Mouse (Mus musculus) mouse embryonic stem cell (cell line): ENCODE measurements around the gene Wfs1.
"Not testable (repeated sequence)": the region's sequence is repeated elsewhere in the genome, so short reads cannot be mapped to it uniquely, and the experiment has no call there.

Experiments used
- in situ Hi-C, 2 experiments: fragments of 300-500 bp; cut with MboI; formaldehyde crosslinking; loops; 1 replicate in 1 of 2; 3 replicates in 1 of 2; pipeline ENCODE4 v1.14.3; 2019 to 2020; ENCODE audit warnings: low sequenced_read_pairs in 2 of 2, low pct_unique_long_range_greater_than_20kb in 1 of 2, mixed read lengths in 1 of 2; ENCODE audit not compliant: unreplicated experiment in 1 of 2

Wfs1 gene

GRCm38 (mm10) chr5:36942446-36942845 lies 46.6 kb downstream of the Wfs1 start:
- in situ Hi-C loops: no loop called here

- in situ Hi-C loops: not testable (repeated sequence)
Observed at GRCm38 (mm10) chr5:36938991-36939390, 50.0 kb downstream of the Wfs1 start.

- in situ Hi-C loops: no loop called here
Observed at GRCm38 (mm10) chr5:36938021-36938420, 51.0 kb downstream of the Wfs1 start.

- in situ Hi-C loops: no loop called here
Observed at GRCm38 (mm10) chr5:36936548-36936947, 52.5 kb downstream of the Wfs1 start.

GRCm38 (mm10) chr5:36935486-36936473 lies 53.2 kb downstream of the Wfs1 start:
- in situ Hi-C loops: no loop called here

DNA sequence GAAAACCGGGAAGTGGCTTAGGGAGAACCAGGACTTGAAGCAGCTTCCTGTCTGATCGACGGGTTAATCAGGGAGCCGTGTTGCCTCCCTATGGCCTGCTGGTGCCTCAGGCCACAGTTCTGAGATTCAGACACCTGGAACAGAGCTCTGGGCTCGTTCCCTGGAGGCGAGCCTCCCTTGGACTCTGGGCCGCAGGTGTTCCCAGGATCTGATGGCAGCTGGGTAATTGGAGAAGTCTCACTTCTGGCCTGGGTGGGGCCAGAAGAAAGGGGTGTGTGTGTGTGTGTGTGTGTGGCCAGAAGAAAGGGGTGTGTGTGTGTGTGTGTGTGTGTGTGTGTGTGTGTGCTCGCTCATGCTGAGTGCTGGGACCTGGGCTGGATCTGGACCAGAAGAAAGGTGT lies 55.6 kb downstream of the Wfs1 start:
- in situ Hi-C loops: no loop called here

- in situ Hi-C loops: no loop called here
Observed at GRCm38 (mm10) chr5:36929376-36929775, 59.6 kb downstream of the Wfs1 start.

DNA sequence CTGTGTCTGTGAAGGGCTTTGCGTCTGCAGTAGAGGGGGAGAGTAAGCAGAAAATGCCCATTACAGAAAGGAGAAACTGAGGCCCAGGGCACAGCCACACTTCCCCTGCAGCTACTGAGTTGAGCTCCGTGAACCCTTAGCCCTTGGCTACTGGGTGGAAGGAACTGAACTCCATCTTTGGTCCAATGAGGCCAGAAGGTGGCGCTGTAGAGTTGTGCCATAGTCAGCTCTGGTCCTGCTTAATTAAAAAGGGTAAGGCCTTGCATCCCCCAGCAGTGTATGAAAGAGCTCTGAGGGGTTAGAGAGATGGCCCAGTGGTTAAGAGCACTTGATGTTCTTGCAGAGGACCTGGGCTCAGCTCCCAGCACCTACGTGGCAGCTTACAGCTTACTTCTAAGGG lies 60.3 kb downstream of the Wfs1 start:
- in situ Hi-C loops: no loop called here

DNA sequence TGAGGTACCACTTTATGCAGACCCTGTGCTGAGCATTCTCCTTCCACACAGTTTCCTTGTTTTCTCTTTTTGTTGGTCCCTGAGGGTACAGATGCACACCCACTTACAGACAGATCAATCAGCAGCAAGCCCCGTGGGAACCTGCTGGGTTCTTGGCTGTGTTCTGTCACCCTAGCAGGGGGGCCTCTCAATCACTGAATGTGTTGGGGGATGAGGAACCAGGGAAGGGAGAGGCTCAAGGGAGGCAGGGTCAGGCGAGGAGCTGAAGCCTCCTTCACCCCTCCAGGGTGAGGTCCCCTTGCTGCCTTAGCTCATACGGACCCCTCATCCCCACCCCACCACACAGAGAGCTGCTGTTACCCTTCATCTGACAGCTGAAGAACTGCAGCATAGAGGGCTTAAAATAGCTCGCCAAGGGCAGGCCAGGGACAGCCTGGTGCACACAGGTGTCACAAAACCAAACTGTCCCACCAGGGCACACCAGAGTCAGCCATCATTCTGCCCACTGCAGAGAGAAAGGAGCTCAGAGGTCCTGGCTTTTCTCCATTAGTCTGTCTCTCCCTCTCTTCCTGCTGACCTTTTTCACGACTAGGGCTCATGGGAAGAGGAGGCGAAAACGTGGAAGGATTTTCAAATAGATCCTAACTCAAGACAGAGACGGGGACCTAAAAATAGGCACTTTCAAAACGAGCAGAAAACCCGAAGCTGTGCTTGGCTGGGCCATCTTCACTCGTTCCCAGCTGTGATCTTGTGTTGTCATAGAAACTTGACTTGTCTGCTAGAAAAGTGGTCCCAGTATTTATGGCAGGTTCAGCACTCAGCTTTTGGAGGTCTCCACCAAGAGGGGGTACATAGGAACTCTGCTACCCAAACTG lies 64.9 kb downstream of the Wfs1 start:
- in situ Hi-C loops: no loop called here

- in situ Hi-C loops: no loop called here
Observed at GRCm38 (mm10) chr5:36922811-36923210, 66.2 kb downstream of the Wfs1 start.

- in situ Hi-C loops: no loop called here
Observed at GRCm38 (mm10) chr5:36921871-36922270, 67.1 kb downstream of the Wfs1 start.

GRCm38 (mm10) chr5:36920072-36920471 lies 68.9 kb downstream of the Wfs1 start:
- in situ Hi-C loops: no loop called here

DNA sequence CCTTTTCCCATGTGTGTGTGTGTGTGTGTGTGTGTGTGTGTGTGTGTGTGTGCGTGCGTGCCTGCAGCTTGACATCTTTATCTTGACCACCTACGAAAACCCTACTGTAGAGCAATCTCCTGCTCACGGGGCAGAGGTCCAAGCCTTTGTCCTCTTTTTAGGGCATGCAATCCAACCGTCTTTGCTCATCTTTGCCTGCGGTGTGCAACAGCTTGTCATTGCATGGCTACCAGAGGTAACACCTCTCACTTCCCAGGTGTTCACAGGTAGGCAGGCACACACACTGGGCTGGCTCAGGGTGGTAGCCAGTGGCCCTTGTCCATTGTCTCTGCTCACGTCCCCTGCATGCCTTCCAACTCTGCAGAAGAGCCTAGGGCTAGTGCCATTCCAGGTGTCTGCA lies 71.0 kb downstream of the Wfs1 start:
- in situ Hi-C loops: no loop called here

DNA sequence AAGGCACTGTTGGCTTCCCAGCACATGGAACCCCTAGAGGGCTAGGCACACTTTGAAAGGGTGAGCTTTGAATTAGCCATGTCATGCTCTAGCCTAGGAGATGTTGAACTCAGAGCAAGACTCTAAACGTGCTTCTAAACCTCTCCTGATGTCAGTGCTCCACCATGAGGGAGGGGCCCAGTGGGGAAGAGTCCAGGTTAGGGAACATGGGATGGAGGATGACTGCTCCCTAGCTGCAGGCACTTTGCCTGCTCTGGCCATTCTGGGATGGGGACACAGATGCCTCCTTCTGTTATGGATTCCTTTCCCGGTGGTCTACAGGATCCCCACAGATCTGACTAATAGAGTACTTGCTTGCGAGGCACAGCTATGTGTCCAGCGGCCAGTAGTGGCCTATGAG lies 71.8 kb downstream of the Wfs1 start:
- in situ Hi-C loops: no loop called here

GRCm38 (mm10) chr5:36916581-36916980 lies 72.4 kb downstream of the Wfs1 start:
- in situ Hi-C loops: no loop called here
